Mouse (Mus musculus): Measurements from ENCODE around the gene Ffar1. TPM values are rescaled to one million over a fixed set of nuclear protein-coding genes. Genes with fewer than 3 reads are reported as not detected.

Ffar1 gene
- polyA plus RNA-seq (2016; fragmentation: Nextera tagmentation; extraction: Ambion mirVana) = 0.05 TPM in 1 of 2 replicates, not detected in the other

DNA sequence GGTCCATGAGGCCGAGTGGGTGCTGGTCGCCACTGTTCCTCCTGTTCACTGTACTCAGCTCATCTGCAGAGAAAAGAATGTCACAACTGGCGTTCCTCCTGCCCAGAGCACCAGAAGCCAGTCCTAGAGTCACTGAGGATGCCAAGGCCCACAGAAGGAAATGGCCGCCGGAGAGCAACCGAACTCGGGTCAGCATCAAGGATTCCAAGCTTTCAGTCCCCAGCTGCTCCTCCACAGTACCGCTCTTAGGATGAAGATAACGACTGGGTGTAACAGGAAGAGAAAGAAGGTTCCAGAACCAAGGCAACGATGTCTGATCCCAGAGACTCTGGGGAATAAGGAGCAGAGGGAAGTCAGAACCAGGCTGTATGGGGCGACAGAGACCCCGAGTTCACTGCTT is at the start of gene Ffar1:
Gene Ffar1 (minus strand): TSS at position 101 of the 400 bp plus-strand sequence.
- WGBS = 87% methylated on average over 12 of the region's 12 CpGs
- Histone ChIP-seq H3K27me3 (replicated peaks; ENCODE audit: low read depth, poor library complexity, severe bottlenecking) (peaks cover 10% of the 10 kb centered on the region), H3K9me3 (no peaks in the 10 kb centered on the region; the same call in 1 of the 2 replicates), H3K27ac (replicated peaks) (no peak within 1 kb of the TSS; the same call in 1 of the 2 replicates), H3K4me1 (peaks cover 9% of the 10 kb centered on the region; the same call in 1 of the 2 replicates), H3K36me3 (replicated peaks) (no peaks in the 10 kb centered on the region), H3K4me3 (no peak within 1 kb of the TSS)
- no peak for DNase-seq (ENCODE audit: low spot score)

DNA sequence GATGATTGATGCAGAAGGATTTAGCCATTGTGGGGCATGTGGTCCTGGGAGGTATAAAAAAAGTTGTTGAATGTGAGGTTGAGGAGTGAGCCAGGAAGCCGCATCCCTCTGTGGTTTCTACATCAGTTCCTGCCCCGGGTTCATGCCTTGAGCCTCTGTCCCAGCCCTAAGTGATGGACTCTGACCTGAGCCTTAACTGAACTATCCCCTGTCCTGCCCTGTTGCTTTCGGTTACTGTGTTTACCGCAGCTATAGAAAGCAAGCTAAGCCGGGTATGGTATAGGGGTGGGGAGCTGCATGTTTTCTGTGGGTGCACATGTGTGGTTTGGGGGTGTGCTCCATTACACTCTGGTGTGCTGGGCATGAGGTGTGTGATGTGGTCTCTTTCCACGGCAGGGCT is 48.4 kb upstream of the Ffar1 start:
- Histone ChIP-seq H3K4me3 (no peak overlapping the region), H3K9me3 (no peaks in the 10 kb centered on the region), H3K36me3 (replicated peaks) (no peaks in the 10 kb centered on the region), H3K27ac (replicated peaks) (no peak overlapping the region), H3K27me3 (replicated peaks; ENCODE audit: low read depth, poor library complexity, severe bottlenecking) (peaks cover 9% of the 10 kb centered on the region), H3K4me1 (peaks cover 21% of the 10 kb centered on the region)
- WGBS = 81% methylated on average over 6 of the region's 6 CpGs
- no peak for DNase-seq (ENCODE audit: low spot score)

DNA sequence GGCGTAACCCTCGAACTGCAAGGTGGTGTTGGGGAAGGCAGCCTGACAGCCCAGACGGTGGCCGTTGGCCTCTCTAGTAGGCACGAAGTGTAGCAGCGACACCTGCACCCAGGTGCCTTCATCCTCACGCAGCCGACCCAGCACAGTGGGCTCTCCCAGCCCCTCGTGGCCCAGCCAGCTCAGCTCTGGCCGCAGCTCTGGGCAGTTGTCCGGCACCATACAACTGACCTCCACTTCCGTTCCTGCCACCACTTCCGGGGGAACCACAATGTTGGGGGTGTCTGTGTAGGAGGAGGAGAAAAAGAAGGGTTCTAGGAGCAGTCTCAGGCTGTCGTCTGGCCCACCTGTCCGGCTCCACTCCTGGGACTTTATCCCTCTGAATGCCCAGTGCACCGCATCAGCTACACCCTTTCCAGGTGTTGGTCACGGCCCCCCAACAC is 47.6 kb upstream of the Ffar1 start:
- no peak for DNase-seq (ENCODE audit: low spot score)
- WGBS = 28% methylated on average over 17 of the region's 17 CpGs
- Histone ChIP-seq H3K27me3 (replicated peaks; ENCODE audit: low read depth, poor library complexity, severe bottlenecking) (peaks cover 9% of the 10 kb centered on the region), H3K27ac (replicated peaks) (no peak overlapping the region), H3K4me3 (peak overlapping the region; percentile 53), H3K36me3 (replicated peaks) (no peaks in the 10 kb centered on the region), H3K9me3 (no peaks in the 10 kb centered on the region), H3K4me1 (peaks cover 21% of the 10 kb centered on the region)

DNA sequence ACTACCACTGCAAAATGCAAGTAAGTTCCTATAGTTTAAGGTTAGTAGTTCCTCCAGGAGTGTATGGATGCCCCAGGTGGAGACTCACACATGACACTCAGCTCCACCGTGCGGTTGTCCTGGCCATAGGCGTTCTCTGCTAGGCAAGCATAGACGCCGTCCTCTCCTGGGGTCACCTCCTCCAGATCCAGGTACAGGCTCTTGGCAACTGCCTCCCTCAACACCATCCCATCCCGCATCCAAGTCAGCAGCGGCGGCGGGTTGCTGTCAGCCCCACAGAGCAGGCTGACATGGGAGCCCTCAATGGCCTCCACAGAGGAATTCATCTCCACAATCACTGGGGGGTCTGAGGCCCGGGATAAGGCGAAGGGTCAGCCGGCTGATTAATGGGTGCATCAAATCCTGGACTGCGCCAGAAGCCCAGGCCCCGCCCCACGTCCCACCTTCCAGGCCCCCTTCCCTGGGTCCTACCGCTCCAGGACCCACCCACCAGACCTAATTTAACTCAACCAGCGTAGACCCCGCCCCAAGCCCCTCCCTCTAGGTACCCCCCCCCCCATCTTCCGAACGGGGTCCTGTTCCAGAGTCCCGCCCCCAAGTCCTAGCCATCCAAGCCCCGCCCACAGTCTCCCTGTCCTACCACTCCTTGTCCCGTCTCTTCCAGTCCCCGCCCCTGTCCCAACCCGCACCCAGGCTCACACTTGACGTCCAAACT is 47.1 kb upstream of the Ffar1 start:
- H3K27me3 ChIP-seq (replicated peaks; ENCODE audit: low read depth, poor library complexity, severe bottlenecking) = peaks cover 9% of the 10 kb centered on the region
- WGBS = 1% methylated on average over 25 of the region's 26 CpGs
- H3K4me3 ChIP-seq = peak overlapping the region; percentile 53
- H3K27ac ChIP-seq (replicated peaks) = no peak overlapping the region
- DNase-seq (ENCODE audit: low spot score) = peak; percentile 83
- peaks cover 21% of the 10 kb centered on the region for H3K4me1 ChIP-seq
- no peaks in the 10 kb centered on the region for H3K36me3 ChIP-seq (replicated peaks)
- no peaks in the 10 kb centered on the region for H3K9me3 ChIP-seq

DNA sequence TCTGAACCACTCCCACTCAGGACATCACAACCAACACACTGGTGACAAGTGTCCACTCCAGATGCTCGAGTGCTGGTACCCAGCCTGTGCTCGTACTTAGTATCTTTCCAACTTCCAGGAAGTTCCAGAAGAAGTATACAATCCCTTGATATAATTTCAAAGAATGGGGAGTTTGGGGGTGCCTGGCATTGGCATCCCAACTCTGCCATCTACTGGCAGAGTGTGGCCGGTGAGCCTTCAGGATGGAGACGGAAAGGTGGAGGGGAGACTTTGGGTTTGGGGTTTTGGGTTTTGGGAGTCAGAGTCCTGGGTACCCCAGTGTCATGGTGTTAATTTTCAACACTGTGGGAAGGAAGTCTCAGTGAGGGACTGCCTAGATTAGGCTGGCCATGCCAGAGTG is 42.7 kb upstream of the Ffar1 start:
- H3K4me1 ChIP-seq = peaks cover 17% of the 10 kb centered on the region
- H3K36me3 ChIP-seq (replicated peaks) = no peaks in the 10 kb centered on the region
- H3K27ac ChIP-seq (replicated peaks) = no peak overlapping the region
- H3K4me3 ChIP-seq = no peak overlapping the region
- no peak for DNase-seq (ENCODE audit: low spot score)
- WGBS = 60% methylated on average over 4 of the region's 4 CpGs
- H3K9me3 ChIP-seq = no peaks in the 10 kb centered on the region
- peaks cover 8% of the 10 kb centered on the region for H3K27me3 ChIP-seq (replicated peaks; ENCODE audit: low read depth, poor library complexity, severe bottlenecking)

DNA sequence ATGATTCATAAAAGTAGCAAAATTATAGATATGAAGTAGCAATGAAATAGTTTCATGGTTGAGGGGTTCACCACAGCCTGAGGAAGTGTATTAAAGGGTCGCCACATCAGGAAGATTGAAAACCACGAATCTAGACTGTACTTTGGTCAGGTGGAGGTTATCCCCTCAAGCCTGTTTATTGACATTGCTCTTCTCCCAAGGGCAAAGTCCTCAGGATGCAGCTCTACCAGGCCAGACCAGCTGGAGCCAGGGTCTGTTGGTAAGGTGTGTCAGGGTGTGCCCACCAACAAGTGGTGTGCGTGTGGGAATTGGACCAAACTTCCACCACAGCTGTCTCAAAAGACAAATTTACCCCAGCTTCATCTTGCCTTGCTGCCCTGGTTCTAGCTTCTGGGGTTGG is 33.9 kb upstream of the Ffar1 start:
- H3K27ac ChIP-seq (replicated peaks) = no peak overlapping the region
- no peaks in the 10 kb centered on the region for H3K36me3 ChIP-seq (replicated peaks)
- no peak for DNase-seq (ENCODE audit: low spot score)
- H3K9me3 ChIP-seq = no peaks in the 10 kb centered on the region
- H3K4me1 ChIP-seq = peaks cover 17% of the 10 kb centered on the region
- no peak overlapping the region for H3K4me3 ChIP-seq
- 89% methylated on average over 3 of the region's 3 CpGs for WGBS
- H3K27me3 ChIP-seq (replicated peaks; ENCODE audit: low read depth, poor library complexity, severe bottlenecking) = no peaks in the 10 kb centered on the region

DNA sequence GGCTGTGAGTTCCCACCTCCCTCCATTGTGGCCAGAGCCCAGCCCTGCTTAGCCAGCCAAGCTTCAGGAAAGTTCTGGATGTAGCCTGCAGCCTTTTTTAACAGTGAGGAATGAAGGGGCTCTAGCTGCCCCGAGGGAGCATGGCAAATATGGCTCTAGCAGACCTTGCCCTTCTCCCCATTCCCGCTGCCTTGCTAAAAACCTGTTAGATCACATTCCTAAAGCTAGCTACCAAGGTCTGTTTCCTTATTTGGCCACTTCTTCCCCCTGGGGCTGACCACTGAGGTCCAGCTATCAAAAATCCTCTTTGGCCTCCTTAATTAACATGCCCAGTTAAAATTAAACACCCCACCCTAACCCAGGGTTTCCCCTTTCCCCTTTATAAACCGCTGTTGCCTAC is 31.2 kb upstream of the Ffar1 start:
- no peaks in the 10 kb centered on the region for H3K9me3 ChIP-seq
- peaks cover 11% of the 10 kb centered on the region for H3K4me1 ChIP-seq
- WGBS = 60% methylated on average over 3 of the region's 3 CpGs
- no peak overlapping the region for H3K4me3 ChIP-seq
- peak overlapping the region; percentile 63 for H3K27ac ChIP-seq (replicated peaks)
- H3K36me3 ChIP-seq (replicated peaks) = no peaks in the 10 kb centered on the region
- DNase-seq (ENCODE audit: low spot score) = peak; percentile 32
- no peaks in the 10 kb centered on the region for H3K27me3 ChIP-seq (replicated peaks; ENCODE audit: low read depth, poor library complexity, severe bottlenecking)

DNA sequence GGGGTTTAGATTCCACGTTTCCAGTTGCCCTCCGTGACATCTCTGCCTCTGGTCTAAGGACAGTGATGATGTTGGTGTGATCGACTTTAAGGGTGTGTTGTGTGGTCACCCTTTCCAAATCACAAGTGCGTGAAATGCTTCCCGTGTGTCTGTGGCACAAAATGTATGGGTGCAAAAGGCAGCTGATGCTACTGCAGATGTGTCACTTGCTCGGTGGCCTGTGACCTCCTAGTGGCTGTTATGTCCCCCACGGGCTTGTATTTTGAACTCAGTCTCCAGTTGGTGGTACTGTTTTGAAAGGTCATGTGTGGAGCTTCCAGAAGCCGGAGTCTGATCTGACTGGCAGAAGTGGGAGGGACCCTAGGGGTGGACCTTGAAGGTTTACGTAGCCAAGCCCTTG is 30.4 kb upstream of the Ffar1 start:
- no peaks in the 10 kb centered on the region for H3K9me3 ChIP-seq
- H3K27ac ChIP-seq (replicated peaks) = no peak overlapping the region
- 83% methylated on average over 9 of the region's 9 CpGs for WGBS
- H3K4me3 ChIP-seq = no peak overlapping the region
- no peaks in the 10 kb centered on the region for H3K36me3 ChIP-seq (replicated peaks)
- peaks cover 11% of the 10 kb centered on the region for H3K4me1 ChIP-seq
- no peak for DNase-seq (ENCODE audit: low spot score)
- H3K27me3 ChIP-seq (replicated peaks; ENCODE audit: low read depth, poor library complexity, severe bottlenecking) = no peaks in the 10 kb centered on the region

DNA sequence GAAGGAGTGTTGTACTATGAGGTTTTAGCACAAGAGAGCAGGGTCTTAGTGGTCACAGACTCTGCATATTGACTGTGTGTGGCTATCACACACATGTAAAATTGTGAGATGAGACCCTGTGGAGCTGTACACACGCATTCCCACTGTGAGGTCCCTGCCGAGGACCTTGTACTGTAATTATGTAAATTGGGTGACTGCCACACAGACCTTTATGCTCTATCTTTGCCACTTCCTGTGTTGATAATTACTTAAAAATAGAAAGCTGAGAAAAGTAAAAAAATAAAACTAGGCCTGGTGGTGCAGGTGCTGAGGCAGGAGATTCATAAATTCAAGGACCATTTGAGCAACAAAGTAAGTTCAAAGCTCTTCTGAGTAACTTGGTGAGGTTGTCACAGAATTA is 29.3 kb upstream of the Ffar1 start:
- H3K9me3 ChIP-seq = no peaks in the 10 kb centered on the region
- no peaks in the 10 kb centered on the region for H3K36me3 ChIP-seq (replicated peaks)
- no peaks in the 10 kb centered on the region for H3K27me3 ChIP-seq (replicated peaks; ENCODE audit: low read depth, poor library complexity, severe bottlenecking)
- peaks cover 11% of the 10 kb centered on the region for H3K4me1 ChIP-seq
- WGBS = 79% methylated on average over 2 of the region's 2 CpGs
- no peak overlapping the region for H3K4me3 ChIP-seq
- no peak for DNase-seq (ENCODE audit: low spot score)
- H3K27ac ChIP-seq (replicated peaks) = no peak overlapping the region

DNA sequence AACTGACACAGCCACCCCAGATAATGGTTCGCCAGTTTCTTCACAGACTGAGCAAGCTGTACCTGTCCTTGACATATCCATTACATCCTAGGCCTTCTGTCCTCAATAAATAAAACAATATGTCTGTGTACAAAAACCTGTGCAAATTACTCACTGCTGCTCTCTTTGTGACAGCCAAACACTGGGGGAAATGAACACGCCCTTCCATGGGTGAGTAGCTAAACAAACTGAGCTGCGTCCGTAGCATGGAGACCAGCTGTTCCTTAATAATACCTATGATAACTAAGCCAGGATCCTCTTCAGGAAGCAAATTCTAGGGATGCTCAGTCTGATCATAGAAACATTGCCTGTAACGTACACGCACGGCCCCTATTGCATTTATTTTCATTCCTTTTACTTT is 27.4 kb upstream of the Ffar1 start:
- Histone ChIP-seq H3K4me1 (peaks cover 11% of the 10 kb centered on the region), H3K4me3 (no peak overlapping the region), H3K9me3 (no peaks in the 10 kb centered on the region), H3K27ac (replicated peaks) (no peak overlapping the region), H3K36me3 (replicated peaks) (no peaks in the 10 kb centered on the region), H3K27me3 (replicated peaks; ENCODE audit: low read depth, poor library complexity, severe bottlenecking) (no peaks in the 10 kb centered on the region)
- 83% methylated on average over 7 of the region's 7 CpGs for WGBS
- no peak for DNase-seq (ENCODE audit: low spot score)

DNA sequence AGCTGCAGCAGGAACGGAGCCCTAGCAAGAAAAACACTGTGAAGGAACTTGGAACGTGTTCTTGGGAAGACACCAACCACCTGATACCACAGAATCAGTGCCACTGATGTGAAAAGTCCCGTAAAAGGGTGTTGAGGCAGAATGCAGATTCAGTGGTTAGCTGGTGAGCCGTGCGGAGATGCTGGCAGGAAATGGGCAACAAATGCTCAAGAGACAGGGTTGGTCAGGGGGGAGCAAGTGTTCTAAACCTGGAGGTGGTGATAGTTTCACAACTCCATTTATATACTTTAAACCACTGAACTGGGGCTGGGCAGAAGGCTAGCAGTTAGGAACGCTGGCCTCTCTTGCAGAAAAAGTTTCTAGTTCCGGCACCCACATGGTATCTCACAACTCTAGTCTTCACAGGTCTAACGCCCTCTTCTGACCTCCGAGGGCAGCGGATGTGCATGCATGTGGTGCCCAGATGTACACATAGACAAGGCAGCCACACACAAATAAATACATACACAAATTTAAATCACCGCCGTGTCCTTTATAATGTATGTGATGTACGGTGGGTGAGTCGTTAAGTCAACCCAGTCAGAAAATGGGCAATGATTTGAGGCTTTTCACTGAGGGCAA is 26.3 kb upstream of the Ffar1 start:
- no peak for DNase-seq (ENCODE audit: low spot score)
- Histone ChIP-seq H3K4me1 (peaks cover 6% of the 10 kb centered on the region), H3K27me3 (replicated peaks; ENCODE audit: low read depth, poor library complexity, severe bottlenecking) (no peaks in the 10 kb centered on the region), H3K27ac (replicated peaks) (no peak overlapping the region), H3K4me3 (no peak overlapping the region), H3K9me3 (no peaks in the 10 kb centered on the region; the same call in 1 of the 2 replicates), H3K36me3 (replicated peaks) (no peaks in the 10 kb centered on the region)
- WGBS = 83% methylated on average over 14 of the region's 14 CpGs

DNA sequence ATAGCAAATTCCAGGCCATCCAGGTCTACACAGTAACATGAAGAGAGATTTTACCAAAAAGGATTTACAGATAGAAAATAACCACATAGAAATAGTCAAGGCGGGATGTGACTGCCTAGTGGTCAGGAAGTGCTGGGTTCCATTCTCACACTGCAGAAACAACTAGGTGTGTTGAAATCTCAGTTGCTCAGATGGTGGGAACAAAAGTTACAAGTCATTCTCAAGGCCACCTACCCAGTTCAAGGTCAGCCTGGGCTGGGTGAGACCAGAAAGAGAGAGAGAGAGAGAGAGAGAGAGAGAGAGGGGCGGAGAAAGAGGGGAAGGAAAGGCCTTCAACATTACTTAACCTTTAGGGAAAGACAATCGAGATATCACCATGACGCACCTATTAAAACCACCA is 25.5 kb upstream of the Ffar1 start:
- Histone ChIP-seq H3K9me3 (peaks cover 4% of the 10 kb centered on the region), H3K4me3 (no peak overlapping the region), H3K27me3 (replicated peaks; ENCODE audit: low read depth, poor library complexity, severe bottlenecking) (no peaks in the 10 kb centered on the region), H3K4me1 (no peaks in the 10 kb centered on the region), H3K36me3 (replicated peaks) (no peaks in the 10 kb centered on the region), H3K27ac (replicated peaks) (no peak overlapping the region)
- no peak for DNase-seq (ENCODE audit: low spot score)
- 86% methylated on average over 4 of the region's 4 CpGs for WGBS

DNA sequence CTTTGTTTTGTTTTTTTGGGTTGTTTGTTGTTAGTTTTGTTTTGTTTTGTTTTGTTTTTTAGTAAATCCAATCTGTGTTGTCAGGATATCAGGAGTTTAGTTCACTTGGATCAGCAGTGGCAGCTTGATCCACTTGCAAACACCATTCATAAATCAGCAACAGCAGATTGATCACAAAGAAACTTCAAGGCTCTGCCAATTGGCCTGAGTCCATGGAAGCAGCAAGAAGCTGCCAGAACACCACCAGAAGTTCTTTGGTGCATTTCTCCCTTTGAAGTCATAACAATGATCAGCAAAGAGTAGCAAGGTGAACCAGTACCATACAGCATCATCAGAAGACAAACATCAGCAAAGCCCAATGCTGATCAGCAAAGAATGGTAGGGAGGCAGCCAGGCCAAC is 22.7 kb upstream of the Ffar1 start:
- Histone ChIP-seq H3K4me3 (no peak overlapping the region), H3K9me3 (peaks cover 4% of the 10 kb centered on the region), H3K4me1 (no peaks in the 10 kb centered on the region), H3K27ac (replicated peaks) (no peak overlapping the region), H3K36me3 (replicated peaks) (no peaks in the 10 kb centered on the region), H3K27me3 (replicated peaks; ENCODE audit: low read depth, poor library complexity, severe bottlenecking) (no peaks in the 10 kb centered on the region)
- DNase-seq (ENCODE audit: low spot score) = no peak
